Mouse (Mus musculus): ENCODE data around the gene Psg22. TPM values are rescaled to one million over a fixed set of nuclear protein-coding genes. Genes with fewer than 3 reads are reported as not detected.

Psg22 gene
- not detected for total RNA-seq (2023)

GRCm38 (mm10) chr7:18717790-18718189 lies at the start of gene Psg22:
Gene Psg22 (plus strand): TSS chr7:18718090.

GRCm38 (mm10) chr7:18686085-18686484 lies 31.8 kb upstream of the Psg22 start, which contains the start of gene Psg20:
Gene Psg20 (minus strand): TSS chr7:18686185.

Other genes starting within 250 kb of the Psg22 start
- gene Psg26, start 233.9 kb upstream of the Psg22 start, total RNA-seq (2023), result not detected
- gene Psg25, start 185.8 kb upstream of the Psg22 start, total RNA-seq (2023), result not detected
- not detected for gene Psg27, start 150.8 kb upstream of the Psg22 start, total RNA-seq (2023)
- gene Psg23, start 101.6 kb upstream of the Psg22 start, total RNA-seq (2023), result not detected
- not detected for gene Psg21, start 61.4 kb upstream of the Psg22 start, total RNA-seq (2023)
- not detected for gene Psg20, start 31.9 kb upstream of the Psg22 start, total RNA-seq (2023)
- not detected for gene Psg19, start 80.4 kb downstream of the Psg22 start, total RNA-seq (2023)
- gene Psg17, start 103.5 kb downstream of the Psg22 start, total RNA-seq (2023), result not detected
- not detected for gene Mill2, start 121.9 kb downstream of the Psg22 start, total RNA-seq (2023)
- 1,000 to 10,000 TPM; 1,945 to 1,998 TPM for gene Pglyrp1, start 153.2 kb downstream of the Psg22 start, total RNA-seq (2023)
- 10 to 100 TPM; 12.4 to 17.8 TPM for gene Ccdc61, start 192.3 kb downstream of the Psg22 start, total RNA-seq (2023)
- under 1 TPM in 1 of 2 experiments, not detected in 1; 0.04 TPM for gene Nova2, start 207.8 kb downstream of the Psg22 start, total RNA-seq (2023)